Mouse (Mus musculus) thymus, adult 2 months (tissue): ENCODE measurements around the gene Sema4g. TPM values are rescaled to one million over a fixed set of nuclear protein-coding genes. Genes with fewer than 3 reads are reported as not detected.

Source experiments
- DNase-seq: peaks from one replicate; pipeline ENCODE4 v3.0.0; 2021
- H3K27ac ChIP-seq: fragments of 200-500 bp; 2 replicates; pipeline ENCODE4 v1.5.1; 2012; ENCODE audit warnings: low read length, control low read depth; ENCODE audit not compliant: control insufficient read depth, insufficient read depth
- H3K27me3 ChIP-seq: fragments of 200-500 bp; 2 replicates; pipeline ENCODE4 v1.6.1; 2012; ENCODE audit warnings: mild to moderate bottlenecking, low read length, moderate library complexity, mixed read lengths; ENCODE audit not compliant: control insufficient read depth, insufficient read depth
- H3K36me3 ChIP-seq: fragments of 200-500 bp; 2 replicates; pipeline ENCODE4 v1.6.1; 2012; ENCODE audit warnings: mild to moderate bottlenecking, low read length, moderate library complexity; ENCODE audit not compliant: control insufficient read depth, insufficient read depth
- H3K4me1 ChIP-seq: fragments of 200-500 bp; replicated peaks from 2 replicates; pipeline ENCODE4 v1.6.1; 2012; ENCODE audit warnings: low read length; ENCODE audit not compliant: control insufficient read depth, insufficient read depth
- H3K4me3 ChIP-seq: fragments of 200-500 bp; 2 replicates; pipeline ENCODE4 v1.5.1; 2012; ENCODE audit warnings: mild to moderate bottlenecking, low read length, control low read depth, moderate library complexity; ENCODE audit not compliant: control insufficient read depth, insufficient read depth
- CTCF ChIP-seq: fragments of 200-500 bp; IDR thresholded peaks from 2 replicates; pipeline ENCODE4 v1.5.1; 2012; ENCODE audit warnings: mild to moderate bottlenecking, control low read depth, low read length, moderate library complexity, borderline replicate concordance; ENCODE audit not compliant: control insufficient read depth, poor library complexity, insufficient read depth; ENCODE audit errors: extremely low read depth
- POLR2A ChIP-seq: fragments of 200-500 bp; IDR thresholded peaks from 2 replicates; pipeline ENCODE4 v1.6.1; 2012; ENCODE audit warnings: mild to moderate bottlenecking, low read length, control low read depth, moderate library complexity; ENCODE audit not compliant: control insufficient read depth, poor library complexity, insufficient read depth; ENCODE audit errors: extremely low read depth
- WGBS: fragments of 180-500 bp; shearing (Covaris S2); methylation state at CpG from one replicate; pipeline ENCODE4 v1.1.7; 2018; 5-methylcytosine and 5-hydroxymethylcytosine counted together
- polyA plus RNA-seq: library from polyadenylated mRNA; depleted of rRNA; stranded (reverse); fragments of >200 nt; gene quantifications from 2 replicates; pipeline ENCODE4 v1.2.3, GENCODE M21; 2012

Sema4g gene
- polyA plus RNA-seq, 1 experiment, result 13.7 TPM

- no peak overlapping the region for H3K27ac ChIP-seq
- 97% methylated on average over 6 of the region's 6 CpGs for WGBS
- H3K4me1 ChIP-seq, result peaks cover 6% of the 10 kb centered on the region; the same call in 1 of the 2 replicates
- H3K36me3 ChIP-seq, result no peaks in the 10 kb centered on the region
- no peaks in the 10 kb centered on the region for H3K27me3 ChIP-seq
- no peak overlapping the region for H3K4me3 ChIP-seq
- no peak for DNase-seq
- TF ChIP-seq CTCF, result no peak
- no peak for TF ChIP-seq POLR2A
Measured at GRCm38 (mm10) chr19:45027848-45028247, 38.9 kb downstream of the Sema4g start.

GRCm38 (mm10) chr19:45028746-45029145, 39.8 kb downstream of the Sema4g start:
- H3K27ac ChIP-seq, result no peak overlapping the region
- WGBS, result 89% methylated on average over 19 of the region's 19 CpGs
- H3K27me3 ChIP-seq, result no peaks in the 10 kb centered on the region
- H3K36me3 ChIP-seq, result no peaks in the 10 kb centered on the region
- DNase-seq, result no peak
- TF ChIP-seq POLR2A, result no peak
- no peak for TF ChIP-seq CTCF
- no peak overlapping the region for H3K4me3 ChIP-seq
- H3K4me1 ChIP-seq, result peaks cover 6% of the 10 kb centered on the region; the same call in 1 of the 2 replicates

- peaks cover 6% of the 10 kb centered on the region; the same call in 1 of the 2 replicates for H3K4me1 ChIP-seq
- WGBS, result 72% methylated on average over 9 of the region's 9 CpGs
Measured at GRCm38 (mm10) chr19:45029571-45029970, 40.7 kb downstream of the Sema4g start.

GRCm38 (mm10) chr19:45030111-45030510, 41.2 kb downstream of the Sema4g start:
- WGBS, result 30% methylated on average over 8 of the region's 8 CpGs
- peak; percentile 60 for DNase-seq
- no peak overlapping the region for H3K27ac ChIP-seq

More at GRCm38 (mm10) chr19:45029571-45029970, 40.7 kb downstream of the Sema4g start:
- TF ChIP-seq CTCF (no peak), POLR2A (no peak)
- H3K27me3 ChIP-seq, result no peaks in the 10 kb centered on the region
- DNase-seq, result no peak
- no peak overlapping the region for H3K27ac ChIP-seq
- no peaks in the 10 kb centered on the region for H3K36me3 ChIP-seq
- no peak overlapping the region for H3K4me3 ChIP-seq

GRCm38 (mm10) chr19:45030746-45031693, 42.1 kb downstream of the Sema4g start:
- 45% methylated on average over 20 of the region's 20 CpGs for WGBS
- no peaks in the 10 kb centered on the region for H3K36me3 ChIP-seq
- DNase-seq, result peak; percentile 67
- H3K27me3 ChIP-seq, result no peaks in the 10 kb centered on the region
- TF ChIP-seq CTCF (peak; percentile 76; the same call in 1 of the 2 replicates), POLR2A (no peak)
- no peak overlapping the region for H3K4me3 ChIP-seq
- no peak overlapping the region for H3K27ac ChIP-seq
- peaks cover 6% of the 10 kb centered on the region; the same call in 1 of the 2 replicates for H3K4me1 ChIP-seq

More at GRCm38 (mm10) chr19:45030111-45030510, 41.2 kb downstream of the Sema4g start:
- Histone ChIP-seq H3K36me3 (no peaks in the 10 kb centered on the region), H3K27me3 (no peaks in the 10 kb centered on the region), H3K4me3 (no peak overlapping the region), H3K4me1 (peaks cover 6% of the 10 kb centered on the region; the same call in 1 of the 2 replicates)
- TF ChIP-seq CTCF (peak; percentile 95), POLR2A (no peak)

GRCm38 (mm10) chr19:45031780-45032179, 42.9 kb downstream of the Sema4g start:
- no peak for TF ChIP-seq POLR2A
- TF ChIP-seq CTCF, result peak; percentile 65; the same call in 1 of the 2 replicates
- H3K36me3 ChIP-seq, result no peaks in the 10 kb centered on the region
- H3K4me3 ChIP-seq, result no peak overlapping the region
- no peaks in the 10 kb centered on the region for H3K27me3 ChIP-seq
- H3K4me1 ChIP-seq, result peaks cover 6% of the 10 kb centered on the region; the same call in 1 of the 2 replicates
- H3K27ac ChIP-seq, result no peak overlapping the region
- 29% methylated on average over 4 of the region's 4 CpGs for WGBS
- peak; percentile 70 for DNase-seq
